Mouse (Mus musculus) midbrain, embryonic 14.5 days (tissue): ENCODE measurements around the gene Klf16. TPM values are rescaled to one million over a fixed set of nuclear protein-coding genes. Genes with fewer than 3 reads are reported as not detected.
A peak's percentile ranks its signal among the peaks of the same experiment; 100 is the strongest.

Source experiments
- ATAC-seq: fragments of 200-750 bp; cut with Nextera tagmentation; 2 replicates; pipeline ENCODE4 v1.8.0; 2017; ENCODE audit warnings: moderate number of reproducible peaks, moderate library complexity; ENCODE audit not compliant: low FRiP score, low TSS enrichment
- DNase-seq: peaks from one replicate; pipeline ENCODE4 v3.0.0-alpha.2; 2015
- H3K27ac ChIP-seq: fragments of 300-500 bp; sonication (generic); replicated peaks from 2 replicates; pipeline ENCODE4 v1.5.1; 2014; ENCODE audit warnings: mild to moderate bottlenecking, low read depth, low read length, moderate library complexity
- H3K27me3 ChIP-seq: fragments of 300-500 bp; sonication (generic); 2 replicates; pipeline ENCODE4 v1.6.1; 2014; ENCODE audit warnings: low read length, control low read depth, mixed read lengths; ENCODE audit not compliant: control insufficient read depth, insufficient read depth
- H3K36me3 ChIP-seq: fragments of 300-500 bp; sonication (generic); 2 replicates; pipeline ENCODE4 v1.6.1; 2014; ENCODE audit warnings: low read length, control low read depth; ENCODE audit not compliant: control insufficient read depth, insufficient read depth
- H3K4me1 ChIP-seq: fragments of 300-500 bp; sonication (generic); 2 replicates; pipeline ENCODE4 v1.6.1; 2014; ENCODE audit warnings: mild to moderate bottlenecking, antibody characterized with exemption, low read length, control low read depth; ENCODE audit not compliant: control insufficient read depth, insufficient read depth
- H3K4me2 ChIP-seq: fragments of 300-500 bp; sonication (generic); 2 replicates; pipeline ENCODE4 v1.6.1; 2014; ENCODE audit warnings: mild to moderate bottlenecking, low read length, moderate library complexity
- H3K4me3 ChIP-seq: fragments of 300-500 bp; sonication (generic); replicated peaks from 2 replicates; pipeline ENCODE4 v1.5.1; 2014; ENCODE audit warnings: low read depth, low read length
- H3K9ac ChIP-seq: fragments of 300-500 bp; sonication (generic); replicated peaks from 2 replicates; pipeline ENCODE4 v1.6.1; 2014; ENCODE audit warnings: mild to moderate bottlenecking, low read length, moderate library complexity
- H3K9me3 ChIP-seq: fragments of 300-500 bp; sonication (generic); 2 replicates; pipeline ENCODE4 v1.6.1; 2016; ENCODE audit warnings: low read length, control low read depth, mixed read lengths; ENCODE audit not compliant: control insufficient read depth
- WGBS: fragments of 180-500 bp; shearing (Covaris S2); extraction: QIAGEN DNeasy Blood & Tissue Kit; methylation state at CpG from one replicate; pipeline ENCODE4 v1.1.7; 2014; 5-methylcytosine and 5-hydroxymethylcytosine counted together
- polyA plus RNA-seq: library from polyadenylated mRNA; unstranded; fragments of >200 nt; fragmentation: Nextera tagmentation; extraction: Ambion mirVana; gene quantifications from 2 replicates; pipeline ENCODE4 v1.2.1, GENCODE M21; 2014

Gene Klf16
- polyA plus RNA-seq, 1 experiment from 2014 or later: 5.0 TPM

GRCm38 (mm10) chr10:80560621-80561020 lies 16.5 kb downstream of the Klf16 start:
- Histone ChIP-seq H3K9me3 (no peaks in the 10 kb centered on the region), H3K4me3 (peak overlapping the region; percentile 97), H3K9ac (peak overlapping the region; percentile 96), H3K27ac (peak overlapping the region; percentile 93; the same call in 1 of the 2 replicates), H3K4me1 (peaks cover 12% of the 10 kb centered on the region; the same call in 1 of the 2 replicates), H3K4me2 (peak overlapping the region; percentile 94), H3K36me3 (no peaks in the 10 kb centered on the region), H3K27me3 (no peaks in the 10 kb centered on the region)
- no peak for ATAC-seq
- 2% methylated on average over 13 of the region's 13 CpGs for WGBS
- no peak for DNase-seq

- no peak for ATAC-seq
- H3K4me2 ChIP-seq: no peak overlapping the region
- no peaks in the 10 kb centered on the region for H3K36me3 ChIP-seq
- no peak overlapping the region for H3K27ac ChIP-seq
- no peak for DNase-seq
- H3K9ac ChIP-seq: 0 out of 2 replicates have a peak overlapping the region, but pooled peaks have one; percentile 23
- H3K27me3 ChIP-seq: no peaks in the 10 kb centered on the region
- H3K4me1 ChIP-seq: peaks cover 12% of the 10 kb centered on the region; the same call in 1 of the 2 replicates
- no peak overlapping the region for H3K4me3 ChIP-seq
- no peaks in the 10 kb centered on the region for H3K9me3 ChIP-seq
- WGBS: 91% methylated on average over 7 of the region's 7 CpGs
Observed at GRCm38 (mm10) chr10:80559431-80559830, 17.7 kb downstream of the Klf16 start.

DNA sequence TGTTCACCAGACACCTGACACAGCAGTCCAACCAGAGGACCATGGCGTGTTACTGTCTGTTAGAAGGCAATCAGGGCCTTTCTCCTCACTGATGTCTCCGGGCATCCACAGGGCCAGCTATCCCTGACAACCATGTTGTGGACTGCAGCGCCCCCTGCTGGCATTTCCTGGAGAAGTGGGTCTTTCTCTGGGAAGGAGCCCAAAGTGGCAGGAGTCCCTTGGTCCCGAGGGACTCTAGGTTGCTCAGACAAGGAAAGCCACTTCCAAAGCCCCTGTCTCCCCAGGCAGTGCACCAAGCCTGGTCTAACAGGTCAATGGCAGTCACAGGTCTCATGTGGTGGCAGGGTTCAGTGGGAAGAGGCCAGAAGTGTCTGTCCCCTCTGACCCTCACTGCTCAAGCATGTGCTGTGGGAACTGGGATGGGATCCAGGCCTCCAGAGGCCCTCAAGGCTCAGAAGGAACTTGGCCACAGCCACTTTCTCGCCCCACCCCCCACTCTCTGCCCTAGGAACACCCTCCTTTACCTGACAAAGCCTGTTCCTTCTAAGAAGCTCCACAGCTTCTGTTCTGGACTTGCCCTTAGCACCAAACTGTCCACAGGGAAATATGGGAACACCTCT lies 19.7 kb downstream of the Klf16 start:
- Histone ChIP-seq H3K27me3 (no peaks in the 10 kb centered on the region), H3K4me1 (peaks cover 12% of the 10 kb centered on the region; the same call in 1 of the 2 replicates), H3K36me3 (no peaks in the 10 kb centered on the region), H3K9ac (no peak overlapping the region), H3K27ac (no peak overlapping the region), H3K9me3 (no peaks in the 10 kb centered on the region), H3K4me2 (no peak overlapping the region), H3K4me3 (no peak overlapping the region)
- ATAC-seq (no peak), DNase-seq (peak; percentile 83)
- 32% methylated on average over 5 of the region's 5 CpGs for WGBS

DNA sequence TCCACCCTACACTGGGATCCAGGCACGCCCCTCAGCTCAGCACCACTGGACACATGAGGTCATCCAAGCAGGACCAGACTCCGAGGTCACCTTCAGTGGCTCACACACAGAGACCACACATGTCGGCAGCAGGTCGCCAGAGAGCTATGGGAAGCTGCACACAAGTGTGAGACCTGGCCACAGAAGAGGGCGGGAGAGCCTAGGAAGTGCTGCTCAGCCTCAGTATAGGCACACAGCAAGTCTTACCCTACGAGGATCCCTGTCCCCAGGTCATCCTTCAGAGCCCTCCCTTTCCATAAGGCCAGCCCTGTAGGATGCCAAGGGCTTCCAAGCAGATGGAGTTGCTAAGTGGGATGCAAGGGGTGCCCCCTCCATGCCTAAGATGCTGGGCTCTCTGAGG lies 23.1 kb downstream of the Klf16 start:
- 95% methylated on average over 6 of the region's 6 CpGs for WGBS
- H3K4me1 ChIP-seq: 0 out of 2 replicates have a peak, but pooled peaks cover 3% of the 10 kb centered on the region
- H3K9me3 ChIP-seq: no peaks in the 10 kb centered on the region
- H3K27me3 ChIP-seq: no peaks in the 10 kb centered on the region
- no peak overlapping the region for H3K4me3 ChIP-seq
- ATAC-seq (no peak), DNase-seq (no peak)
- H3K9ac ChIP-seq: no peak overlapping the region
- H3K27ac ChIP-seq: no peak overlapping the region
- no peak overlapping the region for H3K4me2 ChIP-seq
- H3K36me3 ChIP-seq: peaks cover 18% of the 10 kb centered on the region

- DNase-seq (no peak), ATAC-seq (no peak)
- Histone ChIP-seq H3K27me3 (no peaks in the 10 kb centered on the region), H3K27ac (no peak overlapping the region), H3K36me3 (peaks cover 20% of the 10 kb centered on the region), H3K4me3 (no peak overlapping the region), H3K4me1 (0 out of 2 replicates have a peak, but pooled peaks cover 3% of the 10 kb centered on the region), H3K9ac (no peak overlapping the region), H3K4me2 (no peak overlapping the region), H3K9me3 (no peaks in the 10 kb centered on the region)
- WGBS: 91% methylated on average over 8 of the region's 8 CpGs
Observed at GRCm38 (mm10) chr10:80553575-80553974, 23.5 kb downstream of the Klf16 start.

DNA sequence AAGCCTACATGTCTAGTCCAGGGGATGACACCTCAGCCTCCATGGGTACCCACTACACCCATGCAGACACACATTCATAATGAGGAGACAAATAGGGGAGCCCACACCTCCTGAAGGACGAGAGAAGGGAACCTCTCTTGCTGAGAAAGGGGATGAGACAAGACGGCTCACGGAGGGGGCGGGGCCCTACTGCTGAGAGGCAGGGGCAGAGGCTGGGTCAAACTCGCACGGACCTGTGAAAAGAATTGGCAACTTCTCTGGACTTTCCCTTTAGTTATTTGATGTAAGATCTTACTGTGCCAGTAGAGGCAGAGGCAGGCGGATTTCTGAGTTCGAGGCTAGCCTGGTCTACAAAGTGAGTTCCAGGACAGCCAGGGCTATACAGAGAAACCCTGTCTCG lies 24.8 kb downstream of the Klf16 start:
- 65% methylated on average over 9 of the region's 9 CpGs for WGBS
- Histone ChIP-seq H3K36me3 (peaks cover 32% of the 10 kb centered on the region), H3K9me3 (no peaks in the 10 kb centered on the region), H3K4me2 (no peak overlapping the region), H3K9ac (no peak overlapping the region), H3K27me3 (no peaks in the 10 kb centered on the region), H3K4me3 (no peak overlapping the region), H3K4me1 (no peaks in the 10 kb centered on the region), H3K27ac (no peak overlapping the region)
- DNase-seq (no peak), ATAC-seq (no peak)

- peaks cover 62% of the 10 kb centered on the region for H3K36me3 ChIP-seq
- 91% methylated on average over 21 of the region's 21 CpGs for WGBS
- H3K9ac ChIP-seq: no peak overlapping the region
- no peak overlapping the region for H3K27ac ChIP-seq
- H3K9me3 ChIP-seq: no peaks in the 10 kb centered on the region
- H3K4me2 ChIP-seq: no peak overlapping the region
- no peaks in the 10 kb centered on the region for H3K27me3 ChIP-seq
- ATAC-seq (no peak), DNase-seq (no peak)
- no peak overlapping the region for H3K4me3 ChIP-seq
- no peaks in the 10 kb centered on the region for H3K4me1 ChIP-seq
Observed at GRCm38 (mm10) chr10:80549279-80549678, 27.8 kb downstream of the Klf16 start.

- DNase-seq (peak; percentile 83), ATAC-seq (peak; percentile 57; the same call in 1 of the 2 replicates)
- 75% methylated on average over 10 of the region's 10 CpGs for WGBS
- Histone ChIP-seq H3K9me3 (no peaks in the 10 kb centered on the region), H3K4me2 (no peak overlapping the region), H3K36me3 (peaks cover 70% of the 10 kb centered on the region), H3K27ac (no peak overlapping the region), H3K4me1 (no peaks in the 10 kb centered on the region), H3K4me3 (no peak overlapping the region), H3K9ac (no peak overlapping the region), H3K27me3 (no peaks in the 10 kb centered on the region)
Observed at GRCm38 (mm10) chr10:80548428-80549006, 28.6 kb downstream of the Klf16 start.

DNA sequence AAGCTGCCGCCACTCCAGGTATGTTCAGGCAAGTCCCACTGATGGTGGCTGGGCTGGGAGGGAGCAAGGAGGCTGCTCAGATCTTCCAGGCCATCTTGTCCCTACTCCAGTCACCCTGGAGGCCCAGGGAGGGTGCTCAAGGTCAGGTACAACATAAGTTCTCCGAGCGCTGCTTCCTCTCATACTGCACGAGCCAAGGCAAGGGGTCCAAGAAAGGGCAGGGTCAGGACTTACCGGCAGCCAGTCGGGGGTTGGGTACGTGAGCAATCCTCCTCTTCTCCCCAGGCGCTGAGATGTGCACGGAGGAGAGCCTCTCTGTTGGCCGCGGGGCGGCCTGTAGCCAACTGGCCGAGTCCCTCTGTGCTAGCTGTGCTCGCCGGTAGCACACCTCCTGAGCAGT lies 29.6 kb downstream of the Klf16 start:
- peaks cover 80% of the 10 kb centered on the region for H3K36me3 ChIP-seq
- no peak overlapping the region for H3K27ac ChIP-seq
- DNase-seq (no peak), ATAC-seq (no peak)
- WGBS: 88% methylated on average over 15 of the region's 15 CpGs
- no peaks in the 10 kb centered on the region for H3K27me3 ChIP-seq
- no peak overlapping the region for H3K9ac ChIP-seq
- no peak overlapping the region for H3K4me2 ChIP-seq
- H3K4me3 ChIP-seq: no peak overlapping the region
- no peaks in the 10 kb centered on the region for H3K9me3 ChIP-seq
- H3K4me1 ChIP-seq: no peaks in the 10 kb centered on the region
